Mouse (Mus musculus) cortical plate, adult 2 months (tissue): ENCODE data around the gene 2610528J11Rik. TPM values are rescaled to one million over a fixed set of nuclear protein-coding genes. Genes with fewer than 3 reads are reported as not detected.

ENCODE experiments used
- H3K27ac ChIP-seq: fragments of 200-500 bp; 2 replicates; pipeline ENCODE4 v1.5.1; 2012; ENCODE audit warnings: low read length, control low read depth, inconsistent platforms; ENCODE audit not compliant: insufficient read depth
- H3K4me1 ChIP-seq: fragments of 200-500 bp; 2 replicates; pipeline ENCODE4 v1.6.1; 2011; ENCODE audit warnings: low read length; ENCODE audit not compliant: control insufficient read depth, insufficient read depth
- H3K4me3 ChIP-seq: fragments of 200-500 bp; 2 replicates; pipeline ENCODE4 v1.5.1; 2011; ENCODE audit warnings: mild to moderate bottlenecking, low read length, control low read depth; ENCODE audit not compliant: insufficient read depth
- CTCF ChIP-seq: fragments of 200-500 bp; IDR thresholded peaks from 2 replicates; pipeline ENCODE4 v1.5.1; 2011; ENCODE audit warnings: mild to moderate bottlenecking, control low read depth, low read length; ENCODE audit not compliant: insufficient read depth; ENCODE audit errors: extremely low read depth
- POLR2A ChIP-seq: fragments of 200-500 bp; IDR thresholded peaks from 2 replicates; pipeline ENCODE4 v1.6.1; 2011; ENCODE audit warnings: mild to moderate bottlenecking, low read length, control low read depth; ENCODE audit not compliant: insufficient read depth; ENCODE audit errors: extremely low read depth
- polyA plus RNA-seq: library from polyadenylated mRNA; depleted of rRNA; stranded (reverse); fragments of >200 nt; gene quantifications from 2 replicates; pipeline ENCODE4 v1.2.3, GENCODE M21; 2012

2610528J11Rik gene
- polyA plus RNA-seq, 1 experiment: 0.19 TPM

GRCm38 (mm10) chr4:118517497-118518146, 9.2 kb upstream of the 2610528J11Rik start:
- Histone ChIP-seq H3K4me1 (peaks cover 3% of the 10 kb centered on the region), H3K27ac (no peak overlapping the region), H3K4me3 (no peak overlapping the region)
- no peak for TF ChIP-seq CTCF
- TF ChIP-seq POLR2A: no peak

DNA sequence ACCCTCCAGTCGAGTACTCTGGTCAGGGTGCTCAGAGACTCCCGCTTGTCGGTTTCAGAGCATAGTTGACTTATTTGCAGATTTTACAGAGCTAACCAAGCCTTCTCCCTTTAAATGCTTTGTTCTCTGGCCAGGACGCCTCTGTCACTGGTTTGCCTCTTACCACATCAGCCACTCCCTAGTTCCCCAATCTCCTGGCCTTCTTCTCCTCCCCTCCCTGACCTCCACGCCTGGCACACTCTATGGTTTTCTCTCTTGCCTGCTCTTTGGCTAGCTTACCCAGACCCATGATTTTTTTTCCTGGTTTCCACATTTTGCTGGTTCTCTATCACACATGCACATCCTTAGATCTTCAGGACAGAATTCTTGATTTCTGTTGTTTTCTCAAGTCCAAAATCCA, 8.6 kb upstream of the 2610528J11Rik start:
- TF ChIP-seq POLR2A (no peak), CTCF (no peak)
- Histone ChIP-seq H3K4me3 (no peak overlapping the region), H3K27ac (no peak overlapping the region), H3K4me1 (peaks cover 3% of the 10 kb centered on the region)

- H3K27ac ChIP-seq: no peak overlapping the region
- no peaks in the 10 kb centered on the region for H3K4me1 ChIP-seq
- no peak for TF ChIP-seq CTCF
- H3K4me3 ChIP-seq: no peak overlapping the region
These were observed 4.6 kb upstream of the 2610528J11Rik start for GRCm38 (mm10) chr4:118522248-118522647.

DNA sequence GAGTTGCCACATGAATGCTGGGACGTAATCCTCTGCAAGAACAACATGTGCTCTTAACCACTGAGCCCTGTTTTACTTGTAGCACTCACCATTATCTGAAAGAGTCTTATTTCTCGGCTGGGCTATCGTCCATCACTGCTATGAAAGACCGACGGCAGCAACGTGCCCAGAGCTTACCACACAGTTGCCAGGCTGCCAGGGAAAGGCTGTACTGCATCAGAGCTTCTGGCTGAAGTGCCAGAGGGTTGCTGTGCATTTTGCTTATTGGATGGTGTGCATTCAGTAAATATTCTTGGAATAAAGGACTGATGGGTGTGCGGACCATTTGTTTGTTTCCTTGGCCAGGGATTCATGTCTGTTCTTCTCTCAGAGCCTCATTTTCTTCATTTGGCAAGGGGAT, 2.8 kb upstream of the 2610528J11Rik start:
- no peaks in the 10 kb centered on the region for H3K4me1 ChIP-seq
- H3K27ac ChIP-seq: no peak overlapping the region
- no peak for TF ChIP-seq POLR2A
- H3K4me3 ChIP-seq: no peak overlapping the region

DNA sequence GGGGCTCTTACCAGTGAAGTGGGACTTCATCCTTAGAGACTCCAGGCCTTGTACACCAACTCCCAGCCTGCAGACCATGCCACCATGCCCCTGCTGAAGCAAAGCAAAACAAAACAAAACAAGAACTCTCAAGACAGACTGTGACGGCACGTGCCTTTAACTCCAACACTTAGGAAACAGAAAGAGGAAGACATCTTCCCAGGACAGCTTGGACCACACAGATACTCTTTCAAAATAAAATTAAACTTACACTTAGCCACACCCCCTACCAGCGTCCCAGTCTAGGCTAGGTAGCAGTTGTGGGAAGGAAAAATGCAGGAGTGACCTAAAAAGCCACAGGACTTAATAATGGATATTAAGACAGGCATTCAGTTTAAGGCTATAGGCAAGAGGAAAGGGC, 1.0 kb upstream of the 2610528J11Rik start:
- no peak for TF ChIP-seq POLR2A
- no peak for TF ChIP-seq CTCF

DNA sequence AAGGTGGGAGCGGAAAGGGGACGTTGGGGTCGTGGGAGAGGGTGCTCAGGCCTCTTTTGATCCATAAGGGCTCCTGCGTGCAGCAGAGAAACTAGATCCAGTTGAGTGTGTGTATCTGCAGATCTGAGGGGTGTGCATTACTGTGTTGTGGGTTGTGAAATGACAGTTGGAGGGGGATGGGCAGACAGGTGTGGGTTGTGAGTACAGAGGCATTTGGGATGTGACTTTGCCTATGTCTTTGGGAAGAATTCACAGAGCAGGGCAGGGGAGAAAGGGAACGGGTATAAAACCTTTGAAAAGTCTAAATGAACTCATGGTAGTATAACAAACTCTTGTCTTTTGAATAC, 509 bp downstream of the 2610528J11Rik start:
- no peak overlapping the region for H3K27ac ChIP-seq
- no peak overlapping the region for H3K4me3 ChIP-seq
- no peaks in the 10 kb centered on the region for H3K4me1 ChIP-seq
- TF ChIP-seq POLR2A (no peak), CTCF (no peak)

More for the DNA sequence above, 1.0 kb upstream of the 2610528J11Rik start:
- Histone ChIP-seq H3K4me3 (no peak overlapping the region), H3K4me1 (no peaks in the 10 kb centered on the region), H3K27ac (no peak overlapping the region)

DNA sequence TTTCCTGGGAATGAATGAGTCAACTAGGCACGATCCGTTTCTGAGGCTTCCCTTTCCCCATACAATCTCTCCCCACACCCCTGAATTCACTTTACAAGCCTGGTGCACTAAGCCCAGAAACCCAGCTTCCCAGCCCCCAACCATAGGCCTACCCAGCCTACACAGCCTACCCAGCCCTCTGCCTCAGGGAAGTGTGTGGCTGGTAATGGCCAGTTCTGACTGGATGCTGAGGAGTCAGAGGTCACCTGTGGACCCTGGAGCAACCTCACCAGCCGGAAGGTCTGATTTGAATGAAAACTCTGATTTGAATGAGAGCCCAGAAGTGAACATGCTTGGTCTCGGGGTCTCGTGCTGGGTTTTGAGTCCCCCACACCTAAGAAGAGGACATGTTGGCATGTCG, 921 bp downstream of the 2610528J11Rik start:
- no peak overlapping the region for H3K4me3 ChIP-seq
- TF ChIP-seq CTCF (no peak), POLR2A (no peak)
- no peaks in the 10 kb centered on the region for H3K4me1 ChIP-seq

DNA sequence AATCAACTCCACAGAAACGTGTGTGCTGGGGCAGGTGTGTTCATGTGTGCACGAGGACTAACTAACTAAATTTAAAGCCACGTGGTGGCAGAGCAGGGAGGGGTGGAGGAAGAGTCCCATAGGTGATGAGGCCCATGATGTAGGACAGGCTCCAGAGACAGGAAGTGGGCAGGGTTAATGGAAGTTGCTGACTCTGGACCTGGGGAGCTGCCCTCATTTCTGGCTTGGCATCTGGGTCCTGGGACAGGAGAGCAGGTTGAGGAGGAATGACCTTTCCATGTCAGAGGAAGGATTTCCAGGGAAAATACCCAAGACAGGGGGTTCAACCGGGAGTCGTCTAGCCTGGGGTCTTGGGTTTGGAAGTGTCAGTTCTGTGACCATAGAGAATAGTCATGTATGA, 5.9 kb downstream of the 2610528J11Rik start:
- H3K27ac ChIP-seq: no peak overlapping the region
- no peaks in the 10 kb centered on the region for H3K4me1 ChIP-seq
- TF ChIP-seq POLR2A (no peak), CTCF (no peak)
- no peak overlapping the region for H3K4me3 ChIP-seq

More for the DNA sequence above, 921 bp downstream of the 2610528J11Rik start:
- no peak overlapping the region for H3K27ac ChIP-seq

DNA sequence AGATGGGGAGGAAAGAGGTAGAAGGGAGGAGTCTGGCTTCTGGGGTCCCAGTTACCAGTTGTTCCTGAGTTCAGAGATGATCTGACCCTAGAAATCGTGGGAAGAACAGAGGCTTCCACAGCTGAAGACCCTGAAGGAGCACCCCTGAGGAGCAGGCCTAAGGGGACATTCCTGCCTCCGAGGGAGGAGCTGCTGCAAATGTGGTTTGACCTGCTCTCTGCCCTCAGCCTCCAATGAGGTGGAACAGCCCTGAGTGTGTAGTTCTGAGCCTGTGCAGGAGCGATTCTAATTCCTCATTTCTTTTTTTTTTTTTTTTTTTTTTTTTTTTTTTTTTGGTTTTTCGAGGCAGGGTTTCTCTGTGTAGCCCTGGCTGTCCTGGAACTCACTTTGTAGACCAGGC, 6.4 kb downstream of the 2610528J11Rik start:
- Histone ChIP-seq H3K4me3 (no peak overlapping the region), H3K27ac (no peak overlapping the region), H3K4me1 (no peaks in the 10 kb centered on the region)
- TF ChIP-seq POLR2A: no peak
- no peak for TF ChIP-seq CTCF

DNA sequence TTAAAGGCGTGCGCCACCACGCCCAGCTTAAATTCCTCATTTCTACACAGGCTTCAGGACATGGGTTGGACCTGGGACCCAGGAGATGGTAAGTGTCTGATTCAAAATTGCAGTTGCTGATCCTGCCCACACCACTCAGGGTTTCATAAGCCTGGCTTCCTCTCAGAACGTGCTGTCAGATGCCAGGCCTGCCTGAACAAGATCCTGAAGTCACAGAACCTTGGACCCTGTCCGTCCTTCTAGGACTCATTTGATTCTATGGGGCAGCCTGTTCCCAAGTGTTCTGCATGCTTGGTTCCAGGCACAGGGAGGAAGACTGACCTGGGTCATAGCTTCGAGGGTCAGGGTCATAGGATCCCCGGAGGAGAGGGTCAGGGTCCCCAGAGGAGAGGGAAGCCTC, 6.8 kb downstream of the 2610528J11Rik start:
- TF ChIP-seq POLR2A (no peak), CTCF (no peak)
- Histone ChIP-seq H3K4me3 (no peak overlapping the region), H3K27ac (no peak overlapping the region), H3K4me1 (no peaks in the 10 kb centered on the region)
